Mouse (Mus musculus) CH12.LX (cell line): ENCODE measurements at regions not wholly inside any gene's neighbourhood (a gene's known extent, or its start where the extent isn't known, plus 50 kb on each side); places are given as distances from the start of the nearest gene placed in this dataset.

Experiments used
- KAT2A ChIP-seq: IDR thresholded peaks from 2 replicates; pipeline ENCODE4 v1.6.1; 2012; ENCODE audit warnings: low read length, improper control_type of control experiment, inconsistent platforms; ENCODE audit not compliant: insufficient replicate concordance
- NELFE ChIP-seq: IDR thresholded peaks from 2 replicates; pipeline ENCODE4 v1.6.1; 2011; ENCODE audit warnings: low read depth, low read length, improper control_type of control experiment
- POLR2A ChIP-seq: IDR thresholded peaks from 2 replicates; pipeline ENCODE4 v1.6.1; 2011; ENCODE audit warnings: low read depth, mild to moderate bottlenecking, improper control_type of control experiment, low read length
- TCF12 ChIP-seq: IDR thresholded peaks from 2 replicates; pipeline ENCODE4 v1.6.1; 2014; ENCODE audit warnings: low read depth, mild to moderate bottlenecking, inconsistent platforms, low read length, improper control_type of control experiment

DNA sequence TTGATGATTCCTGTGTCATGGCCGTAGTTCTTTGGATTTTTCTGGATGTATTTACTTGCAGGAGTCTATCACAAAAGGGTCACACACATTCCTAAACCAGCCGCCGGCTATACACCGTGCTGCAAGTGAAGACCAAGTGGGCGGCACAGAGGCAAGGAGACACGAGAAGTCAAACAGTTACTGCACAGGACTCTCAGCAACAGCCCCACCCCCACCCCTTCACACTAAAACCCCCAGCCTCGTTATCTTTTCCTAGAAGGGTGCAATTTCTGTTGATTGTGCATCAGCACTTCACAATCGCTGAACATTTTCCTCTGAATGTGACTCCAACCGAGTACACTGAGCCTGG is 126.9 kb upstream of the Klf14 start:
- TF ChIP-seq POLR2A (no peak), TCF12 (no peak), KAT2A (no peak), NELFE (no peak)
